Mouse (Mus musculus) neural tube, embryonic 14.5 days (tissue): ENCODE measurements around the gene Entpd6. TPM values are rescaled to one million over a fixed set of nuclear protein-coding genes. Genes with fewer than 3 reads are reported as not detected.

Experiments
- ATAC-seq: fragments of 200-750 bp; cut with Nextera tagmentation; 2 replicates; pipeline ENCODE4 v1.8.0; 2017; ENCODE audit warnings: low read depth, mild to moderate bottlenecking, moderate TSS enrichment, moderate library complexity
- H3K27ac ChIP-seq: fragments of 300-500 bp; sonication (generic); 2 replicates; pipeline ENCODE4 v1.5.1; 2014; ENCODE audit warnings: low read depth, mild to moderate bottlenecking, control low read depth, low read length, moderate library complexity, mixed read lengths
- H3K27me3 ChIP-seq: fragments of 300-500 bp; sonication (generic); 2 replicates; pipeline ENCODE4 v1.6.1; 2014; ENCODE audit warnings: low read length; ENCODE audit not compliant: control insufficient read depth, insufficient read depth
- H3K36me3 ChIP-seq: fragments of 300-500 bp; sonication (generic); 2 replicates; pipeline ENCODE4 v1.6.1; 2014; ENCODE audit warnings: low read length, mixed read lengths; ENCODE audit not compliant: control insufficient read depth, insufficient read depth
- H3K4me1 ChIP-seq: fragments of 300-500 bp; sonication (generic); 2 replicates; pipeline ENCODE4 v1.6.1; 2014; ENCODE audit warnings: low read length; ENCODE audit not compliant: control insufficient read depth, insufficient read depth
- H3K4me2 ChIP-seq: fragments of 300-500 bp; sonication (generic); 2 replicates; pipeline ENCODE4 v1.6.1; 2014; ENCODE audit warnings: mild to moderate bottlenecking, low read depth, low read length, control low read depth
- H3K4me3 ChIP-seq: fragments of 300-500 bp; sonication (generic); 2 replicates; pipeline ENCODE4 v1.5.1; 2014; ENCODE audit warnings: low read depth, low read length, control low read depth, mixed read lengths
- H3K9ac ChIP-seq: fragments of 300-500 bp; sonication (generic); replicated peaks from 2 replicates; pipeline ENCODE4 v1.6.1; 2014; ENCODE audit warnings: low read depth, mild to moderate bottlenecking, control low read depth, low read length, mixed read lengths
- H3K9me3 ChIP-seq: fragments of 300-500 bp; sonication (generic); 2 replicates; pipeline ENCODE4 v1.6.1; 2016; ENCODE audit warnings: low read length; ENCODE audit not compliant: control insufficient read depth
- WGBS: fragments of 180-500 bp; shearing (Covaris S2); extraction: QIAGEN DNeasy Blood & Tissue Kit; methylation state at CpG from one replicate; pipeline ENCODE4 v1.1.7; 2014; 5-methylcytosine and 5-hydroxymethylcytosine counted together
- polyA plus RNA-seq: library from polyadenylated mRNA; unstranded; fragments of >200 nt; fragmentation: Nextera tagmentation; extraction: Ambion mirVana; gene quantifications from 2 replicates; pipeline ENCODE4 v1.2.1, GENCODE M21; 2014

Entpd6 gene
- 56.8 and 64.6 TPM in 2 replicates for polyA plus RNA-seq

GRCm38 (mm10) chr2:150748854-150749253 is at the start of gene Entpd6:
TSS of gene Entpd6 (plus strand) at chr2:150749042.
- Histone ChIP-seq H3K9me3 (no peaks in the 10 kb centered on the region), H3K9ac (peak within 1 kb of the TSS; percentile 84), H3K4me1 (peaks cover 8% of the 10 kb centered on the region), H3K27ac (peak within 1 kb of the TSS; percentile 83), H3K36me3 (0 out of 2 replicates have a peak, but pooled peaks cover 3% of the 10 kb centered on the region), H3K27me3 (no peaks in the 10 kb centered on the region), H3K4me3 (peak within 1 kb of the TSS; percentile 79), H3K4me2 (peak within 1 kb of the TSS; percentile 87)
- WGBS: 0% methylated on average over 22 of the region's 30 CpGs
- peak; percentile 98 for ATAC-seq

DNA sequence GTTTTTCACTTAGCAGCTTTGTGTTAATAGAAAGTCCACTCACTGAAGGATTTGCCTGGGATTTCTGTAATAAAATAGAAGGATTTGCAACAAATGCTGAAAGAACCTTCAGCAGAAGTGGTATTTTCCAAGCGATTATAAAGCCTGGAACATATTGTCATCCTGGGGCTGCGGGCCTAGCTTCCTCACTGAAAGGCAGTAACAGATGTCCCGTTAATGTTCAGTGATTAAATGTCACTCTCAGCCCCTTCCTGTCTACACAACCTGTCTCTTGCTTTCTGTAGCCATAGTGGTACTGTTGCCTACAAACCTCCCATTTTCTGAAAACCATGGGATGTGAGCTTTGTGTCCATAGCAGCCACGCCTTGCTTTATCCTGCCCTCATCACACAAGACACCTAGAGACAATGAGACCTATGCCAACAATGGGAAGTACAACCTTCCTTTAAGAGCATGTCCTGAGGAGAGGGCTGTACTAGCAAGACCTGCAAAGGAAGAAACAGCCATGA is 36.6 kb upstream of the Entpd6 start:
- WGBS: 79% methylated on average over 4 of the region's 4 CpGs
- Histone ChIP-seq H3K9ac (no peak overlapping the region), H3K27ac (no peak overlapping the region), H3K27me3 (no peaks in the 10 kb centered on the region), H3K4me1 (no peaks in the 10 kb centered on the region), H3K4me2 (no peak overlapping the region), H3K4me3 (no peak overlapping the region), H3K9me3 (no peaks in the 10 kb centered on the region), H3K36me3 (no peaks in the 10 kb centered on the region)
- no peak for ATAC-seq

DNA sequence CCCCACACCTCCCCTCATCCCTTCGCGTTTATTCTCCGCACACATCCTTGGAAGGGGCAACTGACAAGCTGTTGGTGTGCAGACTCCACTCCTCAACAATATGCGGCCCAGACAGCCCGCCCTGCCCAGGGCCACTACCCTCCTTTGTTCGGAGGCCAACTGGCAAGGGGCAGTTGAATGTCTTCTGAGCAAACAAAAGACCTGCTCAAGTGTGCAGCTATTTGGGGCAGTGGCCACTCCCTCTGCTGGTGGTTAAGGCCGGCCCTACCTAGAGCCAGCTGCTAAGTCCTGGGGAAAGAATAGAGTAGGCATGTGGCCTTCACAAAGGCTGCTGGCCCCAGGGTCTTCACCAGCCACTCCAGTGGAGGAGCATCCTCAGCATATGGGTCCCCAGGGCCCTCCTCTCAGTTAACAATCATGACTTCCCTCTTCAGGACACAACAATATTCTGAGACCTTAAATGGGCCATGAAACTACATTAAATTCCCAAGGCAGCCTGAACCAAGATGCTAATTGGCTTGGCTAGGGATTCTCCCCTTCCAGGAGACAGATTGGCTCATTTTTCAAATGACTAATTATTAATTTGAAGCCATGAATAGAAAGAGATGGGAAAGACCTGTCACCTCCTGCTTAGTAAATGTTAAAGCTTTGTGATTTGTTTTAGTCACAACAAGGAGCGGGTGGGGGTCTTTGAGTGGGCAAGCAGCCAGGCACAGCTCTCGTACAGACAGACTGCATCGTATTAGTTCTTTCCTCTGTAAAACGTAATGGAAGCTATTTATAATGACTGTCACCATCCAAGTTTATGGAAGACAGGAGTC is 12.9 kb upstream of the Entpd6 start:
- Histone ChIP-seq H3K4me3 (no peak overlapping the region), H3K9ac (no peak overlapping the region), H3K4me1 (no peaks in the 10 kb centered on the region), H3K36me3 (no peaks in the 10 kb centered on the region), H3K9me3 (no peaks in the 10 kb centered on the region), H3K27ac (no peak overlapping the region), H3K4me2 (peak overlapping the region; percentile 23; the same call in 1 of the 2 replicates), H3K27me3 (no peaks in the 10 kb centered on the region; the same call in 1 of the 2 replicates)
- ATAC-seq: peak; percentile 97
- WGBS: 13% methylated on average over 11 of the region's 11 CpGs

DNA sequence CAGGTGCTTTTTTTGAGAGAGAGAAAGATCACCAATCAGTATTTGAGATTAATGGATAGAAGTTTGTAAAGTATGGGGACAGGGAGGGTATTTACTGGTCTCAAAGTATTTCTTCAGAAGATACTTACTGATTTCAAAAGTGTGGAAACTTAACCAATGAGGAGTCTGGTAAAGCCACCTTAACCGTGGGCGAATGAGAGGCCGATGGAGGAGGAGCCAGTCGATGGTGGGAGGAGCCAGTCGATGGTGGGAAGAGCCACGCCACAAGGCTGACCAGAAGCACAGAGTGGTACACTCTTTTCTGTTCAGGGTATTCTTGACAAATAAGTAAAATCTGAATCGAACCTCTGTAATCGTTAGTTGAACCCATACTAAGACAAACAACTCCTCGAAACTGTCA is 11.0 kb upstream of the Entpd6 start:
- H3K4me3 ChIP-seq: no peak overlapping the region

DNA sequence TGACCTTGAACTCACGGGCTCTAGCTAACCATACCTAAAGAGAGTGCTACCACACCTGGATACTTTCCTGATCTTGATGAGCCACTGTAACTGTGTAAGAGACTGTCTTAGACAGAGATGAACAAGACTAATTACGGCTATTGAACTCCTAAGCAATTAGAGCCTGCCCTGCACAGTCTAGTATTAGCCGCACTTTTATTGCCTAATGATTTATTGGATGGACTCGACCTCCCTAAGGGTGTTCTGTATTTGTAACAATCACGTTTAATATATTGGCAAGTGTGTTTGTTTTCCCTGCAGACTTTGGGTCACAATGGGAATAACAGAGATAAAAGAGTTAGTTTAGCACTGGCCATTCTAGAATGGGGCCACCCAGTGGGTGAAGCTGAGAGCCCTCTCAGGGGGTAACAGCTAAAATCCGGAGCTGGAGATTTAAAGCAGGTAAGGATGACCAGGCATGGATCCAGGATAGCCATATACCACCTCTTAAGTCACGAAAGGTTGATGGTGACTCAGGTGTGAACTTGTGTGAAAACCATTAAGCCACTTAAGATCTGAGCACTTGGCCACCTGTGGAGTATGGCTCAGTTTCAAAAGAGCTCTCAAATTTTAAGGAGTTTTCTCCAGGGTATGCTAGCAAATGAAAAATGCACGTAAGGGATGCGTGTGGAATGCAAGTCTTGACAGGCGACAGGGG is 8.5 kb upstream of the Entpd6 start:
- Histone ChIP-seq H3K9ac (no peak overlapping the region), H3K4me3 (no peak overlapping the region), H3K27me3 (peaks cover 2% of the 10 kb centered on the region; the same call in 1 of the 2 replicates), H3K4me2 (no peak overlapping the region), H3K9me3 (no peaks in the 10 kb centered on the region), H3K4me1 (no peaks in the 10 kb centered on the region), H3K36me3 (no peaks in the 10 kb centered on the region), H3K27ac (no peak overlapping the region)
- whole genome bisulfite sequencing: 33% methylated on average over 10 of the region's 10 CpGs
- ATAC-seq: no peak

More for the DNA sequence above, 11.0 kb upstream of the Entpd6 start:
- Histone ChIP-seq H3K4me2 (no peak overlapping the region), H3K4me1 (no peaks in the 10 kb centered on the region), H3K27ac (no peak overlapping the region), H3K27me3 (peaks cover 2% of the 10 kb centered on the region; the same call in 1 of the 2 replicates), H3K9me3 (no peaks in the 10 kb centered on the region), H3K36me3 (no peaks in the 10 kb centered on the region), H3K9ac (no peak overlapping the region)
- ATAC-seq: no peak
- WGBS: 79% methylated on average over 9 of the region's 9 CpGs

DNA sequence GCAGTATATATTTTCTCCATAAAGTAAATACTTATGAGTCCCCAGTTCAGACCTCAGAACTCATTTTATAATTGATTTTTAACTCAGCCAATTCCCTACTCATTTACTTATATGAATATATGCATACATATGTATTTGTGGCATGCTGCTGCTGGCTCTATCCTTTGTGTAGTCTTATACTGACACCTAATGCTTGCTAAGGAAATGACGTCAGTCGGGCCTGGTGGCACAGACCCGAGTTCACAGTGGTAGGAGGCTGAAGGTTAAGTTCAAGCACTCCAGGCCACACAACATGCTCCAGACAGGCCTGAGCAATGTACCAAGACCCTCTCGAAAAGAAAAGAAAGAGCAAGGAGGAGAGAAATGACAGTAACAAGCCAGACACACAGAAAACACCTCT is 7.4 kb upstream of the Entpd6 start:
- WGBS: 67% methylated on average over 4 of the region's 4 CpGs
- Histone ChIP-seq H3K9me3 (no peaks in the 10 kb centered on the region), H3K4me3 (no peak overlapping the region), H3K27ac (no peak overlapping the region), H3K36me3 (no peaks in the 10 kb centered on the region), H3K4me2 (no peak overlapping the region), H3K27me3 (peaks cover 2% of the 10 kb centered on the region; the same call in 1 of the 2 replicates), H3K4me1 (no peaks in the 10 kb centered on the region), H3K9ac (no peak overlapping the region)
- peak; percentile 69; the same call in 1 of the 2 replicates for ATAC-seq

GRCm38 (mm10) chr2:150745016-150745415 is 3.8 kb upstream of the Entpd6 start:
- 0 out of 2 replicates have a peak, but pooled peaks cover 2% of the 10 kb centered on the region for H3K27me3 ChIP-seq
- H3K9ac ChIP-seq: no peak overlapping the region
- H3K36me3 ChIP-seq: no peaks in the 10 kb centered on the region
- no peak overlapping the region for H3K27ac ChIP-seq
- no peak for ATAC-seq
- H3K4me3 ChIP-seq: no peak overlapping the region
- H3K9me3 ChIP-seq: no peaks in the 10 kb centered on the region
- WGBS: 84% methylated on average over 7 of the region's 7 CpGs
- no peak overlapping the region for H3K4me2 ChIP-seq
- peaks cover 6% of the 10 kb centered on the region for H3K4me1 ChIP-seq

DNA sequence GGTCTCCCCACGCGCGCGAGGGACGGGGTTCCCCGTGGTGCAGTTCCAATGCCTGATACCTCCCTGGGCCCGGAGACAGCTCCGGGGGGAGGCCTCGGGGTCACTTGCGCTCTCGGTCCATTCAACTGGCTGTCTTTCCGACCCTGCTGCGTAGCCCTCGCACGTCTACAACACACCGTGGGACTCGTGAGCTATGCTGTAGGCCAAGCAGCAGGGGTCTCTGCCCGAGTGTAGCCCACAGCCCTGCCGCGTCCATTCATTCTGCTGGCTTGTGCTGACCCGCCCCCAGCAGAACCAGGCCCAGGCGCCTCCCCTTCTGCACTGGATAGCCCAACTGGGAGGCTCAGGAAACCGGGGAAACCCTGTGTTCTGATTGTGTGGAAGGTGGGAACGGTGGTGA is 441 bp downstream of the Entpd6 start:
- no peaks in the 10 kb centered on the region for H3K9me3 ChIP-seq
- H3K27ac ChIP-seq: peak overlapping the region; percentile 83
- H3K36me3 ChIP-seq: 0 out of 2 replicates have a peak, but pooled peaks cover 5% of the 10 kb centered on the region
- peaks cover 8% of the 10 kb centered on the region for H3K4me1 ChIP-seq
- H3K4me3 ChIP-seq: peak overlapping the region; percentile 79
- ATAC-seq: peak; percentile 88
- H3K9ac ChIP-seq: peak overlapping the region; percentile 84
- peak overlapping the region; percentile 87 for H3K4me2 ChIP-seq
- H3K27me3 ChIP-seq: no peaks in the 10 kb centered on the region
- WGBS: under 1% methylated on average over 24 of the region's 24 CpGs
